Mouse (Mus musculus) cerebellum, postnatal 25 days (tissue): ENCODE data around the gene Cst8.
"Not testable (repeated sequence)": the region's sequence is repeated elsewhere in the genome, so short reads cannot be mapped to it uniquely, and the experiment has no call there.

ENCODE experiments used
- DNase-seq, 2 experiments: peaks; one replicate each; pipeline ENCODE4 v3.0.0; 2021; ENCODE audit warnings: mixed read lengths in 2 of 2

Gene Cst8

DNA sequence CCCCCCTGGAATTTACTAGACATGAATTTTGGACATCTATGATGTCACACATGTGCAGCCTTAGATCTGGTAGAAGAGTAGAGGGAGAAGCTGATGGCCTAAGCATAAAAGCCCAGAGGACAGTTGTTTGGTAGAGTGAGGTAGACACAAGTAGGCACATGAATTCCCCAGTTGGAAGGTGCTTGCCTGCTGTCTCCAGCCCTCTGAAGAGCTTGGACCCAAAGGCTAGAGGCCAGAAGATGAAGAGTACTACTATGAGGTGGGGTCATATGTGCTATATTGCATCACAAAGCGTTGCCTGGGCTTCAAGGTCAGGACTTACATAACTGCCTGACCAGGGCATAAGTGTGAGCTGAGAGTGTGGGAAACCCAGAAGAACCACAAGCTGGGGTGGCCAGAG is at the start of gene Cst8:
Gene Cst8 (plus strand): TSS at position 301 of the 400 bp plus-strand sequence.
- DNase-seq = no peak

DNA sequence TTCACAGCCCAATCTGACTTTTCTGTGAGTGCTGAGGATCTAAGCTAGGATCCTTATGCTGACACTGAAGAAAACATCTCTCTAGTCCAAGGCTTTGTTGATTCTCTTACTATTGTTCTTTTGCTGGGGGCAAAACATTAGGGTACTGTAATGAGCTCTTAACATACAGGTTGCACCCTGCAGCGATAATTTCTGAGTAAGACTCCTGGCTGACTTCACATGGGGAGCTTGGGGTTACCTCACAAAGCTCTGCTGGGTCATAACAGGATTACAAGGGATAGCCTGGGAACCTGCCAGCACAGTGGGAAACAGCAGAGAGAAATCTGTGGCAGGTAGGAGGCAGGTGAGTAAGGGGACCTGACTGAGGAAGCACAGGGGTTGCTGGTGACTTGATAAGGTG is 48.5 kb upstream of the Cst8 start, which contains the start of gene Cstl1:
Gene Cstl1 (plus strand): TSS at position 301 of the 400 bp plus-strand sequence.
- no peak for DNase-seq

DNA sequence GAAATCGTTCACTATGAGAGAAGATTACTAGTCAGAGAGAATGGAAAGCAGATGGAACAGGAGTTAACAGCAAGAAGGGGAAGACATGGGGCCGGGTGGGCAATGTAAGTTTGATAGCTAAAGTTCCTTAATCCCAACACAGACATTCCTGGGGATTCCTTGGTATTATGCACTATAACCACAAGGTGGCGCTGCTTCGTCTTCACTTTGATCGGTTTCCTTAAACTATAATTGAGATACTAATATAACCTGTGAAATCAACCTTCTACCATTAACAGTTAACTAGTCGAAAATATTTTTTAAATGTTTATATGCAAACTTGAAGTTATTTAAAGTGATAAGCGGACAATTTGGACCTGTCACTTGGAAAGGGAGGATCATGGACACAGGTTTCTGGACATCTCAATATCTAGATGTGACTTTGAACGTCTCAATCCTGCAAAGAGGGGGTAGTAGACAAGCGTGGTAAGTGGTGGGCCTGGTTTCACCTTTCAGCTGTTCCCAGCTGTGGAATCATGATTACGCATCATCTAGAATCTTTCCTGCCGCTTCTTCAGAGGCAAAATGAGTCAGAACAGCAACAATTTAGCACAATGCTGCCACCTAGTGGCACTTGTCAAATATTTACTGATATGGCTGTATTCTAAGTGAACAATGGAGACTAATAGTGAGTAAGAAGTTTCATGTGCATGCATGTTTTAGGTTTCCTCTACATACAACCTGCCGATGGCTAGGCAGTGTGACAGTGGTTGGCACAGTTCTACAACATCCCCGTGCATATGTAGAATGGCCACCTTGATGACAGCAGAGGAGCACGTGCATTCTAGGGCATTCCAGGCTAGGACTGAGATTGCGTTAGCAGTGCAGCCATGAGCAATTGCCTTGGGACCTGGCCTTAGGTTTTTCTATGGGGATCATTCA is 46.4 kb upstream of the Cst8 start:
- DNase-seq = peak; percentile 74 to 82

DNA sequence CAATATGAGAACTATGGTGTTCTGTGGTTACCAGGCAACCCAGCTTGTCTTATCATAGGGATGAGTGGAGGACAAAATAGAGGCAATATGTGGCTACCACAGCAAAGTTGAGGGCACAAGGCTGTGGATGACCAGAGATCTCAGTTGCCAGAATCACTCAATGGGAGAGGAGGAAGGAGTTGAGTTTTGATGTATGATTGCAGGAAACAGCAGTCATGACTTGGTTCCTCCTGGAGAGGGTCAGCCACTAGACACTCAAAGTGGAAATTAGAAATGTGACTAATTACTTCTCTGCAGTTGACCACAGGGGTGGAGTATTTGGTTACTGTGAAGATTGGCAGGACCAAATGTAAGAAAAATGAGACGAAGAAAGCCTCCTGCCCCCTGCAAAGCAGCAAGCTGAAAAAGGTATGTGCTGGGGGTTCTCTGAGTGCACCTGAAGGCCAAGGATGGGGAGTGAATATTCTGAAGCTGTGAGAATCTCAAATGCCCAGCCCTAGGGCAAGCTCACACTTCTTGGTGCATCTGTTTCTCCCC is 44.2 kb upstream of the Cst8 start:
- DNase-seq = no peak

DNA sequence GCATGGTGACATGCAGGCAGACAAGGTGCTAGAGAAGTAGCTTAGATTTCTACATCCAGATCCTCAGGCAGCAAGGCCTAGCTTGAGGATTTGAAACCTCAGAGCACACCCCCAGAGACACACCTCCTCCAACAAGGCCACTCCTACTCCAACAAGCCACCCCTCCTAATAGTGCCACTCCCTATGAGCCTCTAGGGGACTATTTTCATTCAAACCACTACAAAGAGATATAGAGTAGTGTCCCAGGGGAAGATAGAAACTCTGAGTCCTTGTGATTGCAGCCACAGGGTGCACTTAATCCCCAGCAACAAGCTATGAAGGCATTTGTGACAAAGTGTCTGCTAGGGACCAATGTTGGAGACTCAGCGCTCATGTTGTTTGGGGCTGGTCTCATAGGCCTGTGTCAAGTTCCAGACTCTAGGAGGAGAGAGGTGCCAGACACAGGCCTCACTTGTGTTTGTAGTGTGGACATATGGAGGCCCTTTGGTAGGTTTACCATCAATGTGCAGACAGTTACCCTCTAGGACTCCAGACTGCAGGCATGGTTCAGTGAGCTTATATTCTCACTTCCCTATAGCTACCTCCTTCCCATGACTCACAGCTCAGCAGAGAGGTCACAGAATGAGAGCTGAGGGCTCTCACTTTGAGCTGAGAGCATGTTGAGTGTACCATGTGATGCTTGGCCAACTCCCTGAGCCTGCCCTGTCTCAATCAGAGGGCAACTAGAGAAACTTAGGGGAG is 34.8 kb upstream of the Cst8 start:
- no peak for DNase-seq

DNA sequence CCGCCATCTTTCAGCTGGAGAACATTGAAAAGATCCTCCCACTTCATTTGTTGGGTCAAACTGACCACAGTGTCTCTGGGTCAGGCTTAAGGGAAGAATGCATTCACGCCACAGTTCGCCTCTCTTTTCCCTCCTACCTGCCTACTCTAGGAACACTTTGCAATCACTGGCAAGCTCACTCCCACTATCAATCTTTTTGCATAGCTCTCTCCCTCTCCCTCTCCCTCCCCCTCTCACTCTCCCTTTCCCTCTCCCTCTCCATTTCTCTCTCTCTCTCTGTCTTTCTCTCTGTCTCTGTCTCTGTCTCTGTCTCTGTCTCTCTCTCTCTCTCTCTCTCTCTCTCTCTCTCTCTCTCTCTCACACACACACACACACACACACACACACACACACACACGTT is 27.2 kb upstream of the Cst8 start, which contains the start of gene Cst11:
Gene Cst11 (minus strand): TSS at position 101 of the 400 bp plus-strand sequence.
- not testable (repeated sequence) for DNase-seq

DNA sequence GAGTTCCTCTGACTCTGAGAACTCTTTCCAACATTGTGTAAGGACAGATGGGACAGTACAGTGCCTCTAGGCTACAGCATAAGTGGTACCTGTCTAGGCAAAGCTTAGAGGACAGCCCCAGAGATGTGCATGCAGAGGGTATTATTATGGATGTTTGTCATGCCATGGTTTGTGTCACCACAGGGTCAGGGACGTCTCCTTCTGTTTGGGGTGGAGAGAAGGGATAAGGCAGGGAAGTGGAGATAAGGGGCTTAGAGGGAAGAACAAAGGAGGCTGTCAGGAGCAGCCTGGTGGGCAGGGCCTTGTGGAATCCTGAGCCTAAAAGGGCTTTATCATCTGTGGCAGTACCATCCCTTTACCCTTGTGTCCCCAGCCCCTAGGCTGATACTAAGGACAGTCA is 16.9 kb upstream of the Cst8 start, which contains the start of gene 8030411F24Rik:
Gene 8030411F24Rik (plus strand): TSS at position 301 of the 400 bp plus-strand sequence.
- no peak for DNase-seq

DNA sequence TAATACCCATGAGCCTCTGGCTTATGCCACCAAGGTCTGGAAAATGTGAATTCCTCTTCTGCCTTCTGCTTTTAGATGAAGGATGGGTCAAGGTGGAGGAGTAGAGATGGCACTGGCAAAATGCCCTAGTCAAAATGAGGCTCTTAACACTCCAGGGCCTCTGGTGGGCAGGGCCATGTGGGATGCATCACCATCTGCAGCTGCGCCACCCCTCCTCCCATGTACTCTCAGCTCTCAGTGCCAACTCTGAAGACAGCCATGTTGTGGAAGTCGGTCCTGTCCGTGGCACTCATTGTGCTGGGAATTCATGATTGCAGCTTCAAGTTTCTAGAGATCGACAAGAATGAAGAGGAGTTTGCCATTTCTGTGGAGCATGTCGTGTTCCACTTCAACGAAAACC is 9.4 kb upstream of the Cst8 start, which contains the start of gene Cst12:
Gene Cst12 (plus strand): TSS at position 220 of the 400 bp plus-strand sequence.
- DNase-seq = no peak

DNA sequence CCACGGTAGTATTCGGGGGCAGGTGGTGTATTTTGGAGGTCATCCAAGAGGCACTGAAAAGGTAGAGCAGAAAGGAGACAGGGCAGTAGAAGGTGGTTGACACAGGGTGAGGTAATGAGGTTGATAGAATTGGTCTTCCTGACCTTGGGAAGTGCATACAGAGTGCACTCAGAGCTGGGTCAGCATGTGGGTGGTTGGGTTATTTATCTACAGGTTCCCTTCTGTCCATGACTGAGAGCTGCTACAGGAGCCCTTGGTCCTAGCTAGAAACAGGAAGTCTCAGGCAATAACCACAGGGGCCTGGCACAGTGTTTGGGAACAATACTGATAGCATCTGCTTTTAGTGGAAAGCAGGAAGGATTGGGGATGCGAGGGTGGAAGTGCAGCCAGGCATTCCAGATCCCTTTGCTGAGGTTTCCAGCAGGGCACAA is 2.9 kb downstream of the Cst8 start:
- DNase-seq = peak; percentile 70 to 82

DNA sequence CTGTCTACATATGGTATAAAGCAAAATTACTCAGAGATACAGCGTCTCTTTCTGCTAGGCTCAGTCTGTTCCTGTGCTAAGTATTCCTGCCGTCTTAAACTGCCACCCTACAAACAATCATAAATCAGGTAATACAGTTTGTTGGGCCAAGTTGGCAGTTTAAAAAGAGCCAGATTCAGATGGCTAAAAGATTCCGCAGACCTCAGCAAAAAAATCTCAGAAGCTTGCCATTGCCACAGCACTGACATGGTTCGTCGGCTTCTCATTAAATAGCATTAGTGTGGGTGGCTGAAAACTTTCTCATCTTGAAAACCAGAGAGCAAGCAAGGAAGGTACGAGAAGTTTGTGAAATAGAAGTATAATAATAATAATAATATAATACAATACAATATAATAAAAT is 8.1 kb downstream of the Cst8 start:
- DNase-seq = no peak

DNA sequence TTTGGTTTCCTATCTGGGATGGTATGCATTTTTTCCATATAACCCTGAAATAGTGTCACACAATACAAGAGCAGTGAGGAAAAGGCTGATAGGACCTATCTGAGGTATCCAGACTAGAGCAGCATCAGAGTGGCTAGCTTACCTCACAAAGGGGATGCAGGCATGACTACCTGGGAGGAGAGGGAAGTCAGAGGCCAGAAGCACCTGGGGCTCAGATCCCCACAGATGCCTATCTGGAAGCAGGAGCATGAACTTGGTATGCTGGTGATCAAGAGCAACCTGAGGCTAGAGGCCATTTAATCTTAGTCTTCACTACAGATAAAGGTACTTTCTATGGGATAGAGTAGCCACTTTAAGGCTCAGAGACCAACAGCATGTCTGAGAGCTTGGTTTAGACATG is 21.3 kb downstream of the Cst8 start, which contains the start of gene Cst13:
Gene Cst13 (plus strand): TSS at position 173 of the 400 bp plus-strand sequence.
- DNase-seq = no peak

DNA sequence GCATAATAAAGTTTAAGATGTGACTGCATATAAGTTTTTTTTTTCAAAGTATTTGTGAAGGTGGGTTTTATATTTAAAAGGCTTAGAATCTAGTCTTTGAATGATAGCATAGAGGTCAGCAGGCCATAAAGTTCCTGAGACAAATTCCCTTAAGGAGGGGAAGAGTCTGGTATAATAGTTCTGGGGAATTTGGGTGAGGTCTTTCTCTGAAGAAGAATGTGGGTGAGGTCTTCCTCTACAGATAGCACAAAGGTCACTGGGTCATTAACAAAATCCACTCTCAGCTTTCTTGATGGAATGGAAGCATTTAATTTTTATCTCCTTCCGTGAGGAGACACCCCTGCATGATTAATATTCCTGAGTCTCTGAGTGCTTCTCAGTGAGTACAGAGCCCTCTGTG is 27.4 kb downstream of the Cst8 start:
- no peak for DNase-seq

DNA sequence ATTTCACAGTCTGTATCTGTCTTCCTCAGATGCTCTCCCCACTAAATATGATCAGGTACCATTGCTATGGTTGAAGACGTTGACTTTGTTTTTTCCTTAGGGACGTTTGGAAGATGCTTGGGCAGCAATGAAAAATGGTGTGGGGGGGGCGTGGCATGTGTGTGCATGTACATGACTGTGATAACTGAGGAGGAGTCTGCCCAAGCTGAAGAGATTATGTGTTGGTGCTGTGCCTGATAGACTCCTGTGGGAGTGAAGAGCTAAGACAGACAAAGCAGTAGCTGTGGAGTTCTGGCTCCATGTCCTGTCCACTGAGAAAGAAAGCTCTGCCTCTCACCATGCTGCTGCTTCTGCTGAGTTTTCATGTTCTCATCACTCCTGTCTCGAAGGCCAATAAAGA is 36.3 kb downstream of the Cst8 start, which contains the start of gene Cst9:
Gene Cst9 (plus strand): TSS at position 236 of the 400 bp plus-strand sequence.
- DNase-seq = no peak

DNA sequence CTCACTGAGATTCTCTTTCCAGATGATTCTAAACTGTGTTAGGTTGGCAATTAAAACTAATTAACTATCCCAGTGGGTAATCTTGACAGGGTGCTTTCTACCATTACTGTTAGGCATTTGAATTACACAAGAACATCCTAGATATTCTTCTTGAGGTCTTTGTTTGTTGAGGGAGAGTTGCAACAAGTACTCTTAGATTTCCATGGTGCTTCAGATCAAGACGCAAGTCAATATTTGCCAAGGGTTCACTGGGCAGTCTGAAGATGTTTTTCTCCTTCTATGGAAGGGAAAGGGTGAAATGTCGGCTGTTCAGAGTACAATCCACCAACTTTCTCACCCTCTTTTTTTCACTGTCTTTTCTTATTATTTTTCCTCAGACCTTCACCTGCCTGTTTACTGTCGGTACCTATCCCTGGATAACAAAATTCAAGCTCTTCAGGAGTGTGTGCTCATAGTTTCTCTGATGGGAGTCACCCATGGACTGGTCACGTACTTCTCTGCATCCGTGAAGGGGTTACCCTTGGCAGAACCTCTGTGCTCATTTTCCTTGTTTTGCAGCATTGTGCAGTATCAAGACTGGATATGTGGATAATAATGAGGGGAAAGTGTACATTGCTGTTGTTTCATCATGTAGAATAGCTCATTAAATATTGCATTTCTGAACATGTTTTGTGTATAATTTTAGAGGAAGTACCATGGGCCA is 39.6 kb downstream of the Cst8 start:
- no peak for DNase-seq

DNA sequence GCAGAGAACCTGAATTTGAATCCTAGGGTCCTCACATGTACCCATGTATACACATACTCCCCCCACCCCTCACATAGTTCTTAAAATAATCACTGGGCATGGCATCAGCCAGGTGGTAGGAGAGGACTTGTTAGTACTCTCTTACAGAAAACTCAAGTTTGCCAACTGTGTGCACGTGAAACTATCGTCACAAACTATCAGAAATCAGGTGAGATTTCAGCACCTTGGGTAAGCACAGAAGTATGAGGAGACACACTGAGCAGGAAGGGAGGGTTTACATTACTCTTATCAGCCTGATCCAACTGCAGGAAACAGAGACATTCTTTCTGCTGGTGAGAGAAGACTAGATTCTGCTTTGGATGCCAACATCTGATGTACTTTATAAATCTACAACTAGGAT is 40.6 kb downstream of the Cst8 start:
- no peak for DNase-seq

DNA sequence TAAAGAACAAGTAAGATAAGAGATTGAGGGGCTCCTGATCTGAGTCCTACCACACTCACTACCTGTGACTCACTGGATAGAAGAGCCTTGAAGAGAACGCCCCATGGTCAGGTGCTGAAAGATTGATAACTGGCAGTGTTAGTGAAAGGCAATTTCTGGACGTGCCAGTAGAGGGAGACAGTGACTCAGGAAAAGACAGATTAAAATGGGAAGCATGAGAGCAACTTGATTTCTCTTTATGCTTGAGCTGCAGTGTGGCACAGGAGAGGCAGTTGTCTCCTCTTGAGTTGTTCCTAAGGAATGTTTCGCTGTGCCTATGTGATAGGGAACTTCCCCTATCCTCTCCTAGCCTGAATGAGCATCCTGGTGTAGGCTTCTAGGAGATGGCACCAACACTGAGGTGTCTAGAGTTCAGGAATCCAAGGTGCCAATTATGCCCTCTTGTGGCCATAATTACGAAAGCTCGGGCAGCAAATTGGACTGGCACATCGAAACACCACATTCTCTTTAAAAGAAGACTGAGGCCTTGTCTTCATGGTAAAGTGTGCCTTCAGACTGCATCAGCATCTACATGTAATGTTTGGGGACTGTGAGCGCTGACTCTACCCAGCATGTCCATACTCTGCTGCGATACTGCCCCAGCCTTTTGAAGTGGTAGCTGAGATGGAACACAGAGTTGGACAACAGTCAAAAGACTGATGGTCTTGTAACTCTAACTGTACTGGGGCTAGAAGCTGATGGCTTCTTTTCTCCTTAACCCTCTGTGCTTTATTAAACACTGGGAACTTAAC is 52.7 kb downstream of the Cst8 start:
- peak; percentile 76 to 81 for DNase-seq
